Mouse (Mus musculus) embryonic stem cell, embryonic (primary cell): ENCODE data around the gene Vangl1.

Source experiments
- CTCF ChIA-PET, 4 experiments: fragments of 300-600 bp in 2 of 4; fragments of 350-600 bp in 2 of 4; sonication (Branson Sonifier 250); formaldehyde crosslinking; loops; one replicate each; lab custom pipeline; 2022; ENCODE audit warnings: inconsistent platforms in 2 of 4; lab: Charles Lee
- POLR2A ChIA-PET, 4 experiments: fragments of 300-600 bp in 2 of 4; fragments of 350-600 bp in 2 of 4; sonication (Branson Sonifier 250); formaldehyde crosslinking; loops; one replicate each; lab custom pipeline; 2022; ENCODE audit warnings: antibody characterized with exemption in 4 of 4, inconsistent platforms in 1 of 4; lab: Charles Lee

Vangl1 gene

GRCm38 (mm10) chr3:102188972-102189371 is 15.5 kb downstream of the Vangl1 start:
- ChIA-PET POLR2A (interaction anchor here (0.5 to 1.9 kb wide), 12 partner anchors 8 to 34 kb away, joined by 3 to 7 read pairs (median 4); no protein-coding TSS in a partner anchor), CTCF (no interaction called here)

GRCm38 (mm10) chr3:102187401-102187800 is 17.1 kb downstream of the Vangl1 start:
- CTCF ChIA-PET = interaction anchor here in 1 of 4 experiments (0.6 kb wide), 1 partner anchor 65 kb away, joined by 3 read pairs; no protein-coding TSS in a partner anchor

GRCm38 (mm10) chr3:102184721-102185120 is 19.8 kb downstream of the Vangl1 start:
- POLR2A ChIA-PET = interaction anchor here in 3 of 4 experiments (0.6 to 2.9 kb wide), 11 partner anchors 9 to 100 kb away, joined by 3 to 14 read pairs (median 4); no protein-coding TSS in a partner anchor
- CTCF ChIA-PET = interaction anchor here in 1 of 4 experiments (1.1 kb wide), 1 partner anchor 9 kb away, joined by 3 read pairs; no protein-coding TSS in a partner anchor

More at GRCm38 (mm10) chr3:102187401-102187800, 17.1 kb downstream of the Vangl1 start:
- POLR2A ChIA-PET = interaction anchor here in 1 of 4 experiments (1.1 to 1.6 kb wide), 2 partner anchors 11 to 12 kb away, joined by 3 to 4 read pairs; no protein-coding TSS in a partner anchor

- CTCF ChIA-PET = no interaction called here
Measured at GRCm38 (mm10) chr3:102182601-102183000, 21.9 kb downstream of the Vangl1 start.

GRCm38 (mm10) chr3:102181191-102181590 is 23.3 kb downstream of the Vangl1 start:
- ChIA-PET CTCF (interaction anchor here in 1 of 4 experiments (0.7 kb wide), 1 partner anchor 520 kb away, joined by 3 read pairs; no protein-coding TSS in a partner anchor), POLR2A (interaction anchor here in 2 of 4 experiments (1.0 to 1.1 kb wide), 3 partner anchors 8 to 23 kb away, joined by 3 to 4 read pairs (median 3); partner anchors contain the start of gene Vangl1 (in 1 of the 2))

More at GRCm38 (mm10) chr3:102182601-102183000, 21.9 kb downstream of the Vangl1 start:
- POLR2A ChIA-PET = interaction anchor here in 2 of 4 experiments (0.6 to 2.9 kb wide), 7 partner anchors 7 to 21 kb away, joined by 3 to 14 read pairs (median 3); no protein-coding TSS in a partner anchor

GRCm38 (mm10) chr3:102180746-102181145 is 23.7 kb downstream of the Vangl1 start:
- ChIA-PET POLR2A (interaction anchor here in 2 of 4 experiments (1.0 to 1.1 kb wide), 2 partner anchors 8 to 13 kb away, joined by 3 to 4 read pairs; no protein-coding TSS in a partner anchor), CTCF (interaction anchor here in 1 of 4 experiments (0.7 kb wide), 1 partner anchor 521 kb away, joined by 3 read pairs; no protein-coding TSS in a partner anchor)

GRCm38 (mm10) chr3:102179869-102180268 is 24.6 kb downstream of the Vangl1 start:
- CTCF ChIA-PET = no interaction called here
- POLR2A ChIA-PET = interaction anchor here in 3 of 4 experiments (0.7 to 1.6 kb wide), 4 partner anchors 12 to 31 kb away, joined by 5 to 8 read pairs (median 6); no protein-coding TSS in a partner anchor

- ChIA-PET POLR2A (interaction anchor here in 1 of 4 experiments (0.6 to 1.5 kb wide), 2 partner anchors 14 to 40 kb away, joined by 3 to 4 read pairs; no protein-coding TSS in a partner anchor), CTCF (interaction anchor here in 1 of 4 experiments (0.6 kb wide), 1 partner anchor 47 kb away, joined by 3 read pairs; no protein-coding TSS in a partner anchor)
Measured at GRCm38 (mm10) chr3:102177837-102178615, 26.5 kb downstream of the Vangl1 start.

- ChIA-PET CTCF (interaction anchor here in 2 of 4 experiments (0.6 to 2.0 kb wide), 4 partner anchors 35 to 1068 kb away, joined by 3 to 4 read pairs (median 4); no protein-coding TSS in a partner anchor), POLR2A (interaction anchor here in 3 of 4 experiments (0.5 to 3.3 kb wide), 20 partner anchors 8 to 585 kb away, joined by 3 to 14 read pairs (median 4); no protein-coding TSS in a partner anchor)
Measured at GRCm38 (mm10) chr3:102176116-102176515, 28.4 kb downstream of the Vangl1 start.

GRCm38 (mm10) chr3:102175701-102176100 is 28.8 kb downstream of the Vangl1 start:
- POLR2A ChIA-PET = interaction anchor here in 3 of 4 experiments (0.5 to 3.3 kb wide), 30 partner anchors 8 to 585 kb away, joined by 3 to 14 read pairs (median 4); partner anchors contain the start of gene Vangl1 (in 1 of the 3)

GRCm38 (mm10) chr3:102174118-102174865 is 30.2 kb downstream of the Vangl1 start:
- POLR2A ChIA-PET = interaction anchor here in 3 of 4 experiments (1.1 to 3.3 kb wide), 15 partner anchors 8 to 47 kb away, joined by 3 to 14 read pairs (median 4); no protein-coding TSS in a partner anchor
- CTCF ChIA-PET = no interaction called here

More at GRCm38 (mm10) chr3:102175701-102176100, 28.8 kb downstream of the Vangl1 start:
- CTCF ChIA-PET = interaction anchor here in 2 of 4 experiments (0.6 to 2.0 kb wide), 4 partner anchors 35 to 1068 kb away, joined by 3 to 4 read pairs (median 4); no protein-coding TSS in a partner anchor

GRCm38 (mm10) chr3:102169197-102169905 is 35.1 kb downstream of the Vangl1 start:
- CTCF ChIA-PET = interaction anchor here in 1 of 4 experiments (0.6 kb wide), 1 partner anchor 70 kb away, joined by 4 read pairs; no protein-coding TSS in a partner anchor

GRCm38 (mm10) chr3:102167555-102168210 is 36.8 kb downstream of the Vangl1 start:
- ChIA-PET CTCF (interaction anchor here in 2 of 4 experiments (0.8 to 1.0 kb wide), 2 partner anchors 9 to 25 kb away, joined by 3 to 4 read pairs; no protein-coding TSS in a partner anchor), POLR2A (interaction anchor here (0.5 to 5.4 kb wide), 70 partner anchors 8 to 1678 kb away, joined by 3 to 68 read pairs (median 5); partner anchors contain the start of genes Vangl1 (in 2 of the 4) and Tent5c (in 1 of the 4))

More at GRCm38 (mm10) chr3:102169197-102169905, 35.1 kb downstream of the Vangl1 start:
- POLR2A ChIA-PET = interaction anchor here (0.6 to 5.4 kb wide), 22 partner anchors 10 to 1217 kb away, joined by 3 to 68 read pairs (median 4); partner anchors contain the start of gene Vangl1 (in 2 of the 4)

- ChIA-PET POLR2A (interaction anchor here (0.6 to 5.4 kb wide), 62 partner anchors 8 to 1262 kb away, joined by 3 to 68 read pairs (median 5); partner anchors contain the start of genes Vangl1 (in 3 of the 4), Atp1a1 (in 1 of the 4) and Csde1 (in 1 of the 4)), CTCF (interaction anchor here in 3 of 4 experiments (0.6 to 1.5 kb wide), 4 partner anchors 8 to 288 kb away, joined by 3 to 7 read pairs (median 3); no protein-coding TSS in a partner anchor)
Measured at GRCm38 (mm10) chr3:102166794-102167193, 37.7 kb downstream of the Vangl1 start.

GRCm38 (mm10) chr3:102166287-102166620 is 38.2 kb downstream of the Vangl1 start:
- POLR2A ChIA-PET = interaction anchor here (0.6 to 5.4 kb wide), 58 partner anchors 8 to 1042 kb away, joined by 3 to 68 read pairs (median 5); partner anchors contain the start of genes Vangl1 (in 3 of the 4), Atp1a1 (in 1 of the 4), Csde1 (in 1 of the 4) and Sike1 (in 1 of the 4)
- CTCF ChIA-PET = interaction anchor here in 3 of 4 experiments (0.6 to 1.5 kb wide), 5 partner anchors 8 to 287 kb away, joined by 3 to 7 read pairs (median 3); no protein-coding TSS in a partner anchor
